Mouse (Mus musculus): Measurements from ENCODE around the gene Ppm1a.

- TF ChIP-seq CTCF (IDR thresholded peaks at IDR 0.05; ENCODE audit: low read depth) (no peak), EP300 (optimal IDR thresholded peaks at IDR 0.05) (no peak)
Measured at GRCm38 (mm10) chr12:72744803-72745360, 12.4 kb upstream of the Ppm1a start.

Measured in stomach, postnatal 0 days (tissue).